Mouse (Mus musculus) right cerebral cortex, postnatal 4 days (tissue): ENCODE results near the gene Adcy5.

ENCODE experiments used
- DNase-seq: peaks from one replicate; pipeline ENCODE4 v3.0.0-alpha.2; 2022

The Adcy5 gene

DNA sequence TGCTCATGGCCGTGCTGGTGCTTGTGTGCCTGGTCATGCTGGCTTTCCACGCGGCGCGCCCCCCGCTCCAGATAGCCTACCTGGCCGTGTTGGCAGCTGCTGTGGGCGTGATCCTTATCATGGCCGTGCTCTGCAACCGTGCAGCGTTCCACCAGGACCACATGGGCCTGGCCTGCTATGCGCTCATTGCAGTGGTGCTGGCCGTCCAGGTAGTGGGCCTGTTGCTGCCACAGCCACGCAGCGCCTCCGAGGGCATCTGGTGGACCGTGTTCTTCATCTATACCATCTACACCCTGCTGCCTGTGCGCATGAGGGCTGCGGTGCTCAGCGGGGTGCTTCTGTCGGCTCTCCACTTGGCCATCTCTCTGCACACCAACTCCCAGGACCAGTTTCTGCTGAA lies 2.2 kb downstream of the Adcy5 start:
- DNase-seq: no peak

DNA sequence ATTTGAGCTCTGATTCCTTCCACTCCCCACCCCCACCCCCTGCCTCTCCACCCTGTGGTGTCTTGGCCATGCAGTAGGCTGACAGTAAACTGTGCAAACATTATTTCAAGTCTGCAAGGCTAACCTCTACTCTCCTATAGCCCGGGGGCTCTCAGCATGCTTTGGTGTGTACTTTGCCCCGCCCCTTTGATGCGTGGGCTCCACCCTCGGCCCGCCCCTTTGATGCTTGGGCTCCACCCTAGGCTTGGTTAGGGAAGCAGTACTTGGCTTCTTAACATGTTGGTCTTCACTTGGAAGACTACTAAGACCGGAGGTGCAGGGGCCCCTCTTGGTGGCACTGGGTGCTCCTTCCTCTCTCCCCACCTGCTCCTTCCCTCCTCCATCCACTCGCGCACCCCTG lies 4.9 kb downstream of the Adcy5 start:
- no peak for DNase-seq

DNA sequence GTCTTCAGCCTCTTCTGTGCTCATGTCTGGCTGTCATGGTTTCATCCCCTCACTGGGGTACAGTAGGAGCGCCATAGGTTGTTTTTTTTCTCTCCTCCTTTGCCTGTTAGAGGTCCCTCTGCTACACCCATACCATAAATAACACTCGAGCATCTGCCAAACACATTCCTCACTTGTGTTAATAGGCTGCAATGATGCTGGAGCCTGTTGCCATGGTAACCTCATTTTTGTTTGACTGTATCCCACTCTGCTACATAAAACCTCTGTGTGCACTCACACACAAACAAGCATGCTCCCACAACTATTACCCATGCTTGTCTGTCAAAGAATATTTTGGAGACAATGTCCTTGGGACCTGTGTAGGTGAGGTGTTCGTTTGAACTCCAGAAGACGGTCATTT lies 5.3 kb downstream of the Adcy5 start:
- DNase-seq: no peak

DNA sequence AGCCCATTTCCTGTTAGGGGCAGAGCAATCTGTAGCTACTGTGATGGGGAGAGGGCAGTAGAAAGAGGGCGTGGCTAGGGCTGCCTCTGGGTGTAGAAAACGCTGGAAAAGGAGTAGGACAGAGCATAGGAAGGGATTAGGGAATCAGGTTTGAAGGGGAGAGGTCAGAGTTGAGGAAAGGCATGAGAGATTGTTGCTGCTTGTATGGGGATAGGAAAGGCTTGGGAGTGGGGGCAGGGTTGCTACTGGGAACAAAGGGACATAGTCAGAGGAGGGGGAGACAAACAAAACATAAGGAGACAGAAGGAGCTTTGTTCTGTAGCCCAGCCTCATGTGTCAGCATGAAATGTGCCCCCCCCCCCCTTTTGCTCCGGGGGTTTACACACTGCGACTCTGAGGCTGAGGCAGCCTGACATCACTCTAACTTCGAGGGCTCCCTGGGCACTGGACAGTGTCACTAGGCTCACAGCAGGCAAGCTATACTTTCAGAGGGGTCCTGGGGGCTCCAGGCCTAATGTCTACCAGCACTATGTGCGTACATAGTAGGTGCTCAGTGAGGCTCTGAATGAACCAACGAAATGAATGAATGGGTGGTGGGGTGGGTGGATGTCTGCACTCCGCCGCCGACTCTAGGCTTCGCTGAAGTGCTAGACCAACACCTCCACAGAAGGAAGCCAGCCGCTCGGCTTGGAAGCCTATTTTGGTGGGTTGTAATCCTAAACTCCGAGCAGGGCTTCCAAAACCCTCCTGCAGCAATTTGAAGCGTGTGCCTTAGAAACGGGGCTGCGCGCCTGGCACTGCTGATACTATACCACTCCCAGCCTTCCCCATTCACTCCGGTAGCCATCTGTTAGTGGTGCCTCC lies 9.9 kb downstream of the Adcy5 start:
- peak; percentile 36 for DNase-seq

DNA sequence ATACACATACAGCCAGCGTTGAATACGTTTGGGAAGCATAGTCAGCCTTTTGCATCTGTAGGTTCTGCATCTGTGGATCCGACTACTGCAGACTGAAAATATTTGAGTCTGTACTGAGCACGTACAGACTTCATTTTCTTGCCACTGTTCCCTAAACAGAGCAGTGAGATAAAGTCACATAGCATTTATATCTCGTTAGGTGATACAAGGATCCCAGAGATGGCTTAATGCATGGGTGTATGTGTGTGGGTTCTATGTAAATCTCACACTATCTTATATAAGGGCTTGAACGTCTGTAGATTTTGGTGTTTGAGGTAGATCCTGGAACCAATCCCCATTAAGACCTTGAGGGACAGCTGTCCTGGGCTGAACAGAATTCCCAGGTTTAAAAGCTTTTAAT lies 10.7 kb downstream of the Adcy5 start:
- no peak for DNase-seq

DNA sequence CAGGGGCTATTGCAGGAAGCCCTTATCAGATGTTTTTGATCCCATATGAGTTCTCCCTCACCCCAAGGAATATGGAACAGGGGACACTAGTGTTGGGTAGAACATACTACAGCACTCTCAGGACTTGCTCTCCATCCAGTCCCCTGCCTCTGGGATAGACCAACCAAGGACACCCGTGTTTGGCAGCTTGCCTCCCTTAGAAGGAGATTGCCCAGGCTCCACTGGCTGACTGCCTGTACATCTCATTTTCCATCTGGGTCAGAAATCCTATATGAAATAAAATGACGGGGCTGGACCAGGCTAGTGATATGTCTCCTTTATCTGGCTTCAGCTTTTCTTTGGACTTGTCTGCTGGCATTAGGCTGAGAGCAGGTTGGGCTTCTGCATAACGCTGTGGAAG lies 11.1 kb downstream of the Adcy5 start:
- peak; percentile 45 for DNase-seq

DNA sequence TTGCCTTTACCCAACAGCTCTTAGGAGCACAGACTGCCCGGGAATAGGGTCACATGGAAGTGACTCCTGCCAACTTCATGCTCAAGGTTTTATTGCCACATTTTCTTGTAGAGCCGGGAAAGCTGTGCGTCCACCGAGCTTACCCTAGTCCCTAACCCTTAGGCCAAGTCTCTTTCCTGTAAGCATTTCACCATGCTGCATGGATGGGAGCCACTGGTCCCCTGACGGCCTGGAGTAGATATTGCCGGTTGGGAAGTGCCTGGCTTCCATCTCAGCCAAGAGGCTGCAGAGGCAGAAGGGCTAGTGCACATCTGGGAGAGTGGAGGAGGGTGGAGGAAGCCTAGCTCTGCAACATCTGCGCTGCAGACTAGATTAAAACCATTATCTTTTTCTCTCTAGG lies 14.8 kb downstream of the Adcy5 start:
- DNase-seq: no peak

DNA sequence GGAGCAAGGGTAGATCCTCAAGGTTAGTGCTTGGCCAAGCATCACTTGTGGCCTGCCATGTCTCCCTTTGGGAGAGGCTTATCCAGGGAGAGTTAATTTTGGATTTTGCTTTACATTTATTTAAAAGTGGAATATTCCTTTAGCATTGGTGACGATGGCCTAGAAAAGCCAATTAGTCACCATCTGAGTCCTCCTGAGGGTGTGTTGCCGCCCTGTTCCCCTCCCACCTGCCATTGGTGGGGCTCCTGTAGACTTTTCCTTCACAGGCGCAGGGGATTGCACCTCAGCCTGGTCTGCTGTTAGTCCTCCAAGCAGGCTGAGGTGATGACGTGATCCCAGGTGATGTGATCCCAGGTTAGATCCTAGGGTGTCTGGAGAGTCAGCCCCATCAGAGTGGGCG lies 17.5 kb downstream of the Adcy5 start:
- DNase-seq: no peak

DNA sequence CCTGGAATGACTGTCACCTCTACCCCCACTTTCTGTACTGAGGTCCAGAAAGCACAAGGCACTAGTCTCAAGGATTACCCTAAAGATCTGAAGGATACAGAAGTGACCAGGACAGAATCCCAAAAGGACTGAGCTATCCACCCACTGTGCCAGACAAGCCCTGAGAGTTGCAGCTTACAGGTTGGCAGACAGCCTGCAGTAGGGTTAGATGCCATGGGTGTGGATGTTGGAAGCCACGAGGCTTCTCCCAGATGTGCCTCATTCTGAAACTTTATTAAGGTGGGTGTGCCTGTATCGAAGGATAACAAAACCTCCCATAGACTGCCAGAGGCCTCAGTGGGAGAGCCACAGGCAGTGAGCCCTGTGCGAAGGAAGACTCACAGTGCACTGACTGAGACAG lies 23.8 kb downstream of the Adcy5 start:
- no peak for DNase-seq

DNA sequence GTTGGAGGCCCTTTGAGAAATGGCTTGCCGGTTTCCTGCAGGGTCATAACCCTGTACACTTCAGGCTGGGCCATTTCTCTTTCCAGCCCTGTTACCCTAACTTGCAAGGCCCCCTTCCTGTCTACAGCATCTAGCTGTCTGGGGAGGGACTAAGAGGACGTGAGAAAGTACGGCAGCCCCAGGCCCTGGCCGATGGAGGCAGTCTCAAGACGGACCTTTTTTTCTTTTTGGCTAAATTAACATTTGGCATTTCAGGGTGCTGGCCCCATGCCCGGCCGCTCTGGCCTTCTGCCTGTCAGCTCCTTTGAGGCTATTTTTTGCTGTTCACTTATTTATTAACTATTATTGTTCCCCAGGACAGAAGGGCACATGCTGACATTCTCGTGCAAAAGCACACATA lies 24.4 kb downstream of the Adcy5 start:
- peak; percentile 54 for DNase-seq

DNA sequence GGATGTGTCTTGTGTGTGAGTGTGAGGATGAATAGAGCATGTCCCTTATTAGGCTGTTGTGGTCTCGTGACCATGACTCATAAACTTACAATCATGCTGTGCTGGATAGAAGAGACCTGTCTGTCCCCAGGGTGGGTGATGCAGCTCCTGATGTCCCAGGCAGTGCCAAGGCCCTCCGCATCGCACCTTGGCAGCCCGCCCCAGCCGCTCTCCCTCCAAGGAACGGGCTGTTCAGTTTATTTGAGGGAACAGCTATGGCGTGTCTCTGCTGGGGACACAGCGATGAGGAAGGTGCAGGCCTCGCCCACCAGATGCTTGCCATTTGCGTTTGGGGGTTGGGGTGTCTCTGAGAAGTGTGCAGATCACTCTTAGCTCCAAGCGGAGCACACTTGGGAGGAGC lies 28.5 kb downstream of the Adcy5 start:
- DNase-seq: no peak

DNA sequence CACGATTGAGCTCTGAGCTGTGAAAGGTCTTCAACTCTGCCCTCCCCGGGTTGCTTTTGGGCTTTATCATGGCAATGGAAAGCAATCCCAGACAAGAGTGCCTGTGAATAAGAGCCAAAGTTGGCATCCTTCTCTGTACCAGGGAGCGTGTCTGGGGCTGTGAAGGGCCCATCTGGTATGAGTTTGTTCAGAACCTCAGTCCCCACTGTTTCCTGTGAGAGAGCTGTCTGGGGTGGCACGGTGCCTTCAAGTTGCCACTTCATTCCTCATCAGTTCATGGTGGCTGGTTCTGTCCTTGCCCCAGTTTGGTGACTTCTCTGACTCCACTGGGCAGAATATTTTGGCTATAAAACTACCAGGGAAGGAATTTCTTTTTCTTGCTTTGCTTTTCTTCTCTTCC lies 33.4 kb downstream of the Adcy5 start:
- DNase-seq: no peak

DNA sequence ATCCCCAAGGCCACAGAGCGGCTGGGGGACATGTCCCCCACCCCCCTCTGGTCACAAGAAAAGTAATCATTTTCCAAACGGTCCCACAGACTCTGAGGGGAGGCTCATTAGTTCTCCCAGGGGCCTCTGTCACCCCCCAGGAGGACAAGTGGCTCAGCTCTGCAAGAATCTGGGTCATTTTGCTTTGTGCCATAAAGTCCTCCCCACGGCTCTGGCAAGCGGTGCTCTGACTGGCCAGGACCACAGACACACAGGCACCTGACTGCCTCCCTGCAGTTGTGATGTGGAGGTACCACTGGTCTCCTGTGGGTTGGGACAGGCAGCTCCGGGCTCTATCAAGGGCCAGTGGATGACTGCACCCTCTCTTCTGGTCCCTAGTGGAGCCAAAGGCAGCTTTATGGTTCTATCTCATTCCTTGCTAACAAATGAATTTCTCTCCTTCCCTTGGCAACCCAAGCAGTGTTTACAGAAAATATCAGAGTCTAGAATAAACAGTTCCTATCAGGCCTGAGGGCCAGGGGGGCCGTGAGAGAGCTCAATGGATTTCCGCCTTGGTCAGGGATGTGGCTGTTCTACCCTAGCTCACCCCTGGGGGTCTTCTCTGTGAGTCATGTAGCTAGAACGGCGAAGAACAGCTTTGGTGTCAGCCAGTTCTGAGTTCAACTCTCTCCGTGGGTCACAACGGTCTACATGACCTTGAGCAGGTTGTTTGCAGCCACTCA lies 34.9 kb downstream of the Adcy5 start:
- no peak for DNase-seq

DNA sequence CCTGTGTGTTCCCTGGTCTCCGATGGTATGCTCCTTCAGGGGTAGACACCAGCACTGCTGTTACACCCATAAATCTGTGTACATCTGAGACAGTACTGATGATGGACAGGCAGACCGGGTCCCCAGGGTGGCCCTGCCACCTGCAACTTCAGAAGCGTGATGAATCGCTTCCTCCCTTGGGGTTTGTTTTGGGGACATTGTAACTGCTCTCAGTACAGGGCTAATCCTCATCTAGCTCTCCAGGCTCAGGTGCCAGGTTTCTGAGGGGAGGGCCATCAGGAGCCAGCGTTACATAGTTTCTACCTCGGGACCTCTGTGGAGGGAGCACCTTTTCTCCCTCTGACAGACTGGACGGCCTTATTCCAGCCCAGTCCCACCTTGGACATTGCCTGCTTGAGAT lies 36.1 kb downstream of the Adcy5 start:
- DNase-seq: no peak

DNA sequence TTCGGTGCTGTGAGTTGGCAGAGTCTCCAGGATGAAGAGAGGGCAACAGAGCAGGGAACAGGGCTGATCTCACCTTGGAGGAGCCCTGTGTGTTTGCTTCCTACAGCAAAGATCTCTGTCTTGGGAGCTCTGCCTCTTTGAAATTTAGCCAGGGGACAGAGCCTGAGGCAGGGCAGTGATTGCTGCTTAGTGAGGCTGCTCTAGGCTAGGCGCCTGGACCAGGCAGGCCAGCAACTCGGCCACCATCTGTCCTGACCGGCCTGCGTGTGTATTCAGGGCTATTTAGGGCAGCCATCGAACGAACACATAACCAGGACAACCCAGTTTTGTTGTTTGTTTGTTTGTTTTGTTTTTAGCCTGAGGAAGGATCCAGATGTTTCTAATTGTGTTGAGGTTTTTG lies 36.6 kb downstream of the Adcy5 start:
- DNase-seq: no peak

DNA sequence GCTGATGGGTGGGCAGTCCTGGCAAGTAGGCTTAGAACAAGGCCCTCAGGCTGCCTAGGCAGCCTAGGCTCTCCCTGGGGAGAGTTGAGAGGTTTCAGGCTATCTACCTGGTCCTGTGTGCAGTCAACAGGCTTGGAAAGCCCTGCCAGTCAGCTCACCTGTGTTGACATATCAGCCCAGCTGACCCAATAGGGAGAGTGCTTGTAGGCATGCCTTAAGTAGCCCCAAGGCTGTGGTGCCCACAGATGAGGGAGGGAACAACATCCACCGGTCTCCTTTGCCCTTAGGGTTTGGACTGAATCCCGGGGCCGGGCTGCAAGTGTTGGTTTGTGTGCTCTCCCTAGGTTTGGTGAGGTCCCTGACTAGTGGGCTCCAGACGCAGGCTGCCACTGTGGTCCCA lies 37.8 kb downstream of the Adcy5 start:
- DNase-seq: no peak

DNA sequence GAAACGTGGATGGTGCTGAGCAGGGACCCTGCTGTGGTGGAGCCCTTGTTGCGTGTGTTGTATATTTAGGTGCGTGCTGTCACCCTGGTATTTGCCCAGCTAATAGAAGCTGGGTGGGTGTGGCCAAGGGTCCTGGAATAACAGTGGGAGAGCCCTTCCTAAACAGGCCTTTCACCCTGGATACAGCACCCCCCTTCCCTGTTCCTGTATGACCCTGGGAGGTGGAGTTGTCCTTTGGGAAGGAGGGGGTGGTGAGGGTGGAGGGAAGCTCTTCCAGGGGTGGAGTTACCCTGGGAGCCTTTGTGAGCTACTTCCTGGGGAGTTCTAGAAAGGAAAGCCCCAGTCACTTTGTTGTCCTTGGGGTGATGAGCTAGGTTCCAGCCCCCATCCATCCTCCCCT lies 38.7 kb downstream of the Adcy5 start:
- DNase-seq: no peak

DNA sequence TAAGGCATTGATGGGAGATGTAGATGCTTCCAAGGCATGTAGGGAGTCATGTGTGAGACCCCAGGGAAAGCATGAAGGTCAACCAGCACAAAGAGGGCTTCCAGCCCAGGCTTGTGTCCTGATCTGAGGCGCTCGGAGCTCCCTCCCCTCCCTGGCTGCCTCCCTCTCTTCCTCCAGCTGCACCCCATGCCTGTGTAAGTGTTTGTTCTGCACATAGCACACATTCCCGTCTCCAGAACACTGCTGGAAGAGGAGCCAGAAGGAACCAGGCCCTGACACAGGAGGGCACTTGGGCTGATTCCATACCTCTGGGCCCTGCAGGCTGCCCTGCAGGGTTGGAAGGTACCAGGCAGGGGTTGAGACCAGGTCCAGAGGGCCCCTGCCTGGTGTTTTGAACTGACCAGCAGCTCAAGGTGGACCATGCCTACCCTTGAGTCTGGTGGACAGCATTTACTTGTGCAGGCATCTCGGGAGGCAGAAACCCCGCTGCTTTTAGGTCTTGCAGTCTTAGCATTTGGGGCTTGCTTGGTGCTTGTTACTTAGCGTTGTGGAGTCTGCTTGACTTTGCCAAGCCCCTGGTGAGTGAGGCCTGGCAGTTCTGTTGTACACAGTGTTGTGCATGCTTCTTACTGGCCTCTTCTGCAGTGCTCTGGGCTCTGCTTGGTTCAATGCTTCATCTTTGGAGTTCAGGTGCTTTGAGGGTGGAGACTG lies 45.2 kb downstream of the Adcy5 start:
- no peak for DNase-seq

DNA sequence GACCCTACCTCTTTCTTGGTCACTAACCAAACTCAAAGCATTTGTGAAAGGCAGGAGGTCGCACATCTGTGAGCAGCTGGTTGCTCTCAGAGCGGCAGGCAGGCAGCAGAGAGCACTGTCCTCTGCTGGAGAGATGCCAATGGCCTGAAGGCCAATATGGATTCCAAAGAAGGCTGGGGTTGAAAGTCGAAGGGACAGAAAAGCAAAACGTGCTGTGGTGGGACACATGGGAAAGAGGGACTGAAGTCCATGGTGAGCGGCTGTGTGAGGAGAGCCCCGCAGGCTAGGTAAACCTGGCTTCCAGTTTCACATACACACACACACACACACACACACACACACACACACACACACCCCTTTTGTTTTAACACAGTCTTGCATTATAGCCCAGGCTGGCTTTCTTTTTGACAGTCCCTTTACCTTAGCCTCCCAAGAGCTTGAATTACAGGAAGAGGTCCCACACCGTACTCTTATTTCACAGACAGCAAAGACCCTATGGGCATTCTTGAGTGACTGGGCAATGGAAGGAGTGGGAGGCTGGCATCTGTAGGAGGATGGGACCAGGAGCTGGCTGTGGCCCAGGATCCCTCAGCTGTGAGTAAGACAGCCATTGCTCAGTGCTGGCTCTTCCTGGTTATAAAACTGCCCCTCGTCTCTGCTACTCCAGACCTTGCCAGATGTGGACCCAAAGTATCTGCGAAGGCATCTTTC lies 45.9 kb downstream of the Adcy5 start:
- DNase-seq: no peak

DNA sequence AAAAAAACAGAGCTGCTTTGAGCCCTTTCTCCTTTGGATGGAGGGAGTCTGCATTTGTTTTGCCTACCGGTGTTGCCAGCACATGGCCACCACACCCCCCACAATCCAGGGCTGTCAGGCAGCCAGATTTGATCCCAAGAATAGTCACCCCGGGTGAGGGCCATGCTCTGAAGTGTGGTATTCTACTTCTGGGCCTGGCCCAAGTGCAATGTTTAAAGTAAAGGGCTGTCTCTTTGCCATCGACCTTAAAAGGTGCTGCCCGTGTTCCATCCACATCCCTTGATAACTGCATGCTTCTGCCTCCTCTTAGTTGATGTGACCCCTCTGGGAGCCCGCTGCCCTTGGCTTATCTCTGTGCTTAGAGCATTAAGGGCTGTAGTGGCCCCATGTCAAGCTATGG lies 46.6 kb downstream of the Adcy5 start:
- DNase-seq: no peak

DNA sequence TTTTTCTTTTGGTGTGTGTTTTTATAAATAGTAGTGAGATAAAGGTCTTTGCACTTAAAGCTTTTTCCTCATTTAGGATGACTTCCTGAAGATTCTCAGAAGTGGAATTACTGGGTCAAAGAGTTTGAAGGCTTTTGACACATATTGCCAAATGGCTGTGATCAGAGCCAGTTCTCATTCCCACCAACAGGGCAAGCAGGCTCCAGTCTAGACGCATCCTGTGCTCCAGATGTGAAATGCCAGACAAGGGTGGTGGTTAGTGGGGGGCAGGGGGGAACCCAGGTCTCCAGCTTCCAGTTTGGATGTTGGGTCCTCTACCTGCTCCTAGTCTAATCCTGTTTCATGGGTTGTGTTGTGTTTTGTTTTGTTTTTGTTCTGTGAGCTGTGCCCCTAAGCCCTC lies 48.8 kb downstream of the Adcy5 start:
- no peak for DNase-seq

DNA sequence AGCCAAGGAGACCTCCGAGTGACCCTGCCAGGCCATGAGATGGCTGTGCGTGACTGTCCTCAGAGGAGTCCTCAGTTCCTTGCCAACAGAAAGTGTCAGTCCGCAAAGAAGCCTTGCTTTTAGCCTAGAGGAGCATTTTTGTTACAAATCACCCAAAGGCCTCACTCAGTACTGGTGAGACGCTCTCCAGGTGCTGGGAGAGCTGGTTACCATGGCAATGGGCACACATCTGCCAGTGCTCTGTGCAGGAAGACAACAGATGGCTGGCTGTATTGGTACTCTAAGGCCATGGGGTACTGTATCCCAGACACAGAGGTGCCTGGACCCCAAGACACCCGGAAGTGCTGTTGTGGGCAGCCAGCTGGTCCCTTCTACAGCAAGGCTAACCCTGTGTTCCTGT lies 51.0 kb downstream of the Adcy5 start:
- DNase-seq: no peak

DNA sequence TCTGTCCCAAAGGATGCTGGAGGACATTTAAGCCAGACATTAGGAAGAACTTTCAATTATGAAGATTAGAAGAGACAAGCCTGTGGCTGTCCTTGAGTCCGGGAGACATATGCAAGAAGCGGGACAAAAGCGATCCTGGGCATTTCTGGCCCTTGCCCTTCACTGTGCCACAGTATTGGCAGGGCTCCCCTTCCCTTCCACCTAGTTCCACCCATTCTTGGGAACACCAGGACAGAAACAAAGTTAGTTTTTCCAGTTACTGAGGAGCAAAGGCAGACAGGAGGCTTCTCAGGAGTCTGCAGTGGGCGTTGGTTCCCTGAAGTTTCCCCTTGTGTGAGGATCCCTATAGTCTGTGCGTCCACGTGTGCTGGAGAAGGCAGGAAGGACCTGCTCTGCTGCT lies 51.7 kb downstream of the Adcy5 start:
- no peak for DNase-seq
